Mouse (Mus musculus) stomach, postnatal 0 days (tissue): ENCODE measurements at regions not wholly inside any gene's neighbourhood (a gene's known extent, or its start where the extent isn't known, plus 50 kb on each side); places are given as distances from the start of the nearest gene placed in this dataset.
"Not testable (repeated sequence)": the region's sequence is repeated elsewhere in the genome, so short reads cannot be mapped to it uniquely, and the experiment has no call there.

ENCODE experiments used
- ATAC-seq: fragments of 200-750 bp; cut with Nextera tagmentation; 2 replicates; pipeline ENCODE4 v1.8.0; 2017; ENCODE audit not compliant: low FRiP score, low TSS enrichment
- DNase-seq: peaks from one replicate; pipeline ENCODE4 v3.0.0-alpha.2; 2016; ENCODE audit warnings: low spot score
- H3K27ac ChIP-seq: fragments of 300-500 bp; sonication (generic); replicated peaks from 2 replicates; pipeline ENCODE4 v1.5.1; 2014; ENCODE audit warnings: mild to moderate bottlenecking, control low read depth
- H3K27me3 ChIP-seq: fragments of 300-500 bp; sonication (generic); 2 replicates; pipeline ENCODE4 v1.6.1; 2014; ENCODE audit warnings: low read length; ENCODE audit not compliant: control insufficient read depth, insufficient read depth
- H3K36me3 ChIP-seq: fragments of 300-500 bp; sonication (generic); 2 replicates; pipeline ENCODE4 v1.6.1; 2014; ENCODE audit warnings: low read length, mixed read lengths; ENCODE audit not compliant: control insufficient read depth, insufficient read depth
- H3K4me1 ChIP-seq: fragments of 300-500 bp; sonication (generic); replicated peaks from 2 replicates; pipeline ENCODE4 v1.6.1; 2014; ENCODE audit warnings: antibody characterized with exemption; ENCODE audit not compliant: control insufficient read depth, insufficient read depth
- H3K4me2 ChIP-seq: fragments of 300-500 bp; sonication (generic); replicated peaks from 2 replicates; pipeline ENCODE4 v1.6.1; 2014; ENCODE audit warnings: low read depth, mild to moderate bottlenecking, control low read depth, moderate library complexity
- H3K4me3 ChIP-seq: fragments of 300-500 bp; sonication (generic); 2 replicates; pipeline ENCODE4 v1.5.1; 2014; ENCODE audit warnings: low read depth, low read length, control low read depth
- H3K9ac ChIP-seq: fragments of 300-500 bp; sonication (generic); 2 replicates; pipeline ENCODE4 v1.6.1; 2014; ENCODE audit warnings: mild to moderate bottlenecking, low read length, control low read depth, mixed read lengths
- H3K9me3 ChIP-seq: fragments of 300-500 bp; sonication (generic); 2 replicates; pipeline ENCODE4 v1.6.1; 2016; ENCODE audit warnings: low read length; ENCODE audit not compliant: control insufficient read depth
- CTCF ChIP-seq: IDR thresholded peaks from 2 replicates; pipeline ENCODE4 v1.5.1; 2016; ENCODE audit warnings: antibody characterized with exemption, low read depth, mild to moderate bottlenecking, moderate library complexity
- EP300 ChIP-seq: optimal IDR thresholded peaks from 2 replicates; pipeline ENCODE3; 2016; ENCODE audit warnings: antibody characterized with exemption
- WGBS: fragments of 180-500 bp; shearing (Covaris S2); extraction: QIAGEN DNeasy Blood & Tissue Kit; methylation state at CpG from one replicate; pipeline ENCODE4 v1.1.7; 2014; 5-methylcytosine and 5-hydroxymethylcytosine counted together

- no peaks in the 10 kb centered on the region for H3K4me1 ChIP-seq
- H3K9me3 ChIP-seq = no peaks in the 10 kb centered on the region
- no peaks in the 10 kb centered on the region for H3K27me3 ChIP-seq
- WGBS = 55% methylated on average over 5 of the region's 5 CpGs
- DNase-seq (no peak), ATAC-seq (no peak)
- H3K36me3 ChIP-seq = no peaks in the 10 kb centered on the region
- no peak for TF ChIP-seq EP300
- TF ChIP-seq CTCF = no peak
- H3K9ac ChIP-seq = no peak overlapping the region
- no peak overlapping the region for H3K4me2 ChIP-seq
- no peak overlapping the region for H3K27ac ChIP-seq
- no peak overlapping the region for H3K4me3 ChIP-seq
These were observed 325.1 kb downstream of the Pros1 start for GRCm38 (mm10) chr16:63179228-63179627.

- H3K9me3 ChIP-seq = no peaks in the 10 kb centered on the region
- no peaks in the 10 kb centered on the region for H3K36me3 ChIP-seq
- no peak overlapping the region for H3K27ac ChIP-seq
- DNase-seq (no peak), ATAC-seq (no peak)
- H3K4me1 ChIP-seq = no peaks in the 10 kb centered on the region
- no peak overlapping the region for H3K9ac ChIP-seq
- 87% methylated on average over 6 of the region's 6 CpGs for WGBS
- no peaks in the 10 kb centered on the region for H3K27me3 ChIP-seq
- TF ChIP-seq EP300 = no peak
- TF ChIP-seq CTCF = no peak
- no peak overlapping the region for H3K4me3 ChIP-seq
- H3K4me2 ChIP-seq = no peak overlapping the region
These were observed 337.1 kb downstream of the Pros1 start for GRCm38 (mm10) chr16:63191181-63191580.

- Histone ChIP-seq H3K4me1 (no peaks in the 10 kb centered on the region), H3K27me3 (no peaks in the 10 kb centered on the region), H3K27ac (no peak overlapping the region), H3K36me3 (no peaks in the 10 kb centered on the region), H3K9me3 (no peaks in the 10 kb centered on the region), H3K4me3 (no peak overlapping the region), H3K9ac (no peak overlapping the region), H3K4me2 (no peak overlapping the region)
- TF ChIP-seq EP300 (no peak), CTCF (no peak)
- DNase-seq (no peak), ATAC-seq (no peak)
- 91% methylated on average over 1 of the region's 1 CpGs for WGBS
These were observed 337.5 kb downstream of the Pros1 start for GRCm38 (mm10) chr16:63191623-63192022.

- H3K4me3 ChIP-seq = no peak overlapping the region
- H3K27me3 ChIP-seq = no peaks in the 10 kb centered on the region
- no peaks in the 10 kb centered on the region for H3K9me3 ChIP-seq
- no peak for DNase-seq
- no peak overlapping the region for H3K9ac ChIP-seq
- ATAC-seq = no peak
- no peak overlapping the region for H3K27ac ChIP-seq
- no peaks in the 10 kb centered on the region for H3K4me1 ChIP-seq
- no peaks in the 10 kb centered on the region for H3K36me3 ChIP-seq
- no peak overlapping the region for H3K4me2 ChIP-seq
- TF ChIP-seq CTCF = no peak
- WGBS = 70% methylated on average over 2 of the region's 2 CpGs
These were observed 340.5 kb downstream of the Pros1 start for GRCm38 (mm10) chr16:63194595-63194994.

GRCm38 (mm10) chr16:63213471-63213870 lies 359.4 kb downstream of the Pros1 start:
- not testable (repeated sequence) for ATAC-seq, H3K4me3 ChIP-seq, H3K9ac ChIP-seq, H3K27ac ChIP-seq, DNase-seq, H3K4me2 ChIP-seq, H3K36me3 ChIP-seq, H3K4me1 ChIP-seq, H3K9me3 ChIP-seq, H3K27me3 ChIP-seq
- WGBS = 100% methylated on average over 1 of the region's 1 CpGs

- DNase-seq = no peak
- ATAC-seq = no peak
- TF ChIP-seq EP300 = no peak
- TF ChIP-seq CTCF = no peak
- Histone ChIP-seq H3K36me3 (no peaks in the 10 kb centered on the region), H3K27me3 (no peaks in the 10 kb centered on the region), H3K4me3 (no peak overlapping the region), H3K4me2 (no peak overlapping the region), H3K9ac (no peak overlapping the region), H3K4me1 (no peaks in the 10 kb centered on the region), H3K9me3 (no peaks in the 10 kb centered on the region), H3K27ac (no peak overlapping the region)
- 47% methylated on average over 10 of the region's 10 CpGs for WGBS
These were observed 366.2 kb downstream of the Pros1 start for GRCm38 (mm10) chr16:63220228-63220879.
